Mouse (Mus musculus) spleen, adult 2 months (tissue): ENCODE results near the gene Polr2e. TPM values are rescaled to one million over a fixed set of nuclear protein-coding genes. Genes with fewer than 3 reads are reported as not detected.

Experiments
- DNase-seq, 2 experiments: peaks; one replicate each; pipeline versions ENCODE4 v3.0.0 to v3.0.0-alpha.2; 2012 to 2021; ENCODE audit warnings: low spot score in 2 of 2, low read depth in 1 of 2
- H3K27ac ChIP-seq: fragments of 200-500 bp; 2 replicates; pipeline ENCODE4 v1.5.1; 2012; ENCODE audit warnings: low read length, inconsistent platforms; ENCODE audit not compliant: insufficient read depth
- H3K27me3 ChIP-seq: fragments of 200-500 bp; 2 replicates; pipeline ENCODE4 v1.6.1; 2012; ENCODE audit warnings: mild to moderate bottlenecking, moderate library complexity, low read length, inconsistent platforms; ENCODE audit not compliant: control insufficient read depth, insufficient read depth
- H3K36me3 ChIP-seq: fragments of 200-500 bp; 2 replicates; pipeline ENCODE4 v1.6.1; 2012; ENCODE audit warnings: mild to moderate bottlenecking, low read length, inconsistent platforms; ENCODE audit not compliant: control insufficient read depth, insufficient read depth
- H3K4me1 ChIP-seq: fragments of 200-500 bp; 2 replicates; pipeline ENCODE4 v1.6.1; 2011; ENCODE audit warnings: inconsistent platforms; ENCODE audit not compliant: control insufficient read depth, insufficient read depth, insufficient read length
- H3K4me3 ChIP-seq: fragments of 200-500 bp; 2 replicates; pipeline ENCODE4 v1.5.1; 2011; ENCODE audit warnings: mild to moderate bottlenecking, inconsistent platforms; ENCODE audit not compliant: insufficient read depth, insufficient read length; ENCODE audit errors: extremely low read depth
- CTCF ChIP-seq: fragments of 200-500 bp; IDR thresholded peaks from 2 replicates; pipeline ENCODE4 v1.5.1; 2011; ENCODE audit warnings: mild to moderate bottlenecking, inconsistent platforms; ENCODE audit not compliant: insufficient read depth, insufficient read length, insufficient replicate concordance; ENCODE audit errors: extremely low read depth
- POLR2A ChIP-seq: fragments of 200-500 bp; IDR thresholded peaks from 2 replicates; pipeline ENCODE4 v1.6.1; 2011; ENCODE audit warnings: low read depth, low read length, inconsistent platforms
- WGBS: fragments of 180-500 bp; shearing (Covaris S2); methylation state at CpG from one replicate; pipeline ENCODE4 v1.1.7; 2018; 5-methylcytosine and 5-hydroxymethylcytosine counted together
- polyA plus RNA-seq: library from polyadenylated mRNA; depleted of rRNA; stranded (reverse); fragments of >200 nt; gene quantifications from 2 replicates; pipeline ENCODE4 v1.2.3, GENCODE M21; 2012

Gene Polr2e
- polyA plus RNA-seq, 1 experiment: 139 TPM

DNA sequence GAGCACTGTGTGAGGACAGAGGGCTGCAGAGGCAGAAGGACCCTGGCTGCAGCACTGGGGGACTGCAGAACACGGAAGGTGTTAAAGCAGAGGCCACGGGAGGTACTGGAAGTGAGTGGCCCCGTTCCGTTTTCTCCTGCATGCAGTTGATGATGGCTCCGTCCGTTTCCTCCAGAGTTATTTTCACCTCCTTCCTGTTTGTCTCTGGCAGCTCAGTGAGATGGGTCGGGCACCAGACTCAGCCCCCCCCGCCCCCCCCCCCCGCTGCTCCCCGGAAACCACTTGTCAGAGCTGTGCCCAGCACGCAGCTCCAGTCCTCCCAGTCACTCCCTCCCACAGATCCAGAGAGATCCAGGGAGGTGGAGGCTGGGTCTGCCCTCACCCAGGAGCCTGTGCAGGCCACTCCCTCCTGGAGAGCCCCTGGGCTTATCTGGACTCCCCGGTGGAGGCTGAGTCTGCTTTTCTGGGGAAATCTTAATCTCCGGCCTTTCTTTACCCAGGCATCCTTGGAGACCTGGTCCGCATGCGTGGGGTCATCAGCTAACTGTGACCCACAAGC lies 20.8 kb downstream of the Polr2e start:
- TF ChIP-seq CTCF (no peak), POLR2A (peak; percentile 53; the same call in 1 of the 2 replicates)
- Histone ChIP-seq H3K4me1 (peaks cover 35% of the 10 kb centered on the region), H3K36me3 (peaks cover 47% of the 10 kb centered on the region), H3K4me3 (peak overlapping the region; percentile 53), H3K27me3 (no peaks in the 10 kb centered on the region), H3K27ac (peak overlapping the region; percentile 92)
- WGBS: 11% methylated on average over 15 of the region's 15 CpGs
- peak in 1 of 2 experiments; percentile 74 for DNase-seq

DNA sequence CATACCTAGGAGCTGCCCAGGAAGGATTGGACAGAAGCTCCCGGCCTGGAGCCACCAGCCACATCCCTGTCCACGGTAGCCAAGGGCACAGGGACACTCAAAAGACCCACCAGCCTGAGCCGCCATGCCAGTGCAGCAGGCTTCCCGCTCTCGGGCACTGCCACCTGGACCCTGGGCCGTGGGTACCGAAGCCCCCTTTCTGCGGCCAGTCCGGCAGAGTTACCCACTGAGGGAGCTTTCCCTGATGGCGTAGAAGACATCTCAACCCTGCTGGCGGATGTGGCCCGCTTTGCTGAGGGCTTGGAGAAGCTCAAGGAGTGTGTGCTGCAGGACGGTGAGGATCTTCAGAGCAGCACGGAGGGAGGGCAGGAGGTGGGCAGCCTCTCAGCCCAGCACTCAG lies 21.8 kb downstream of the Polr2e start:
- no peaks in the 10 kb centered on the region for H3K27me3 ChIP-seq
- TF ChIP-seq CTCF (no peak), POLR2A (no peak)
- peaks cover 30% of the 10 kb centered on the region for H3K4me1 ChIP-seq
- 13% methylated on average over 14 of the region's 14 CpGs for WGBS
- H3K4me3 ChIP-seq: peak overlapping the region; percentile 76
- no peak for DNase-seq
- H3K27ac ChIP-seq: peak overlapping the region; percentile 100
- H3K36me3 ChIP-seq: peaks cover 45% of the 10 kb centered on the region

DNA sequence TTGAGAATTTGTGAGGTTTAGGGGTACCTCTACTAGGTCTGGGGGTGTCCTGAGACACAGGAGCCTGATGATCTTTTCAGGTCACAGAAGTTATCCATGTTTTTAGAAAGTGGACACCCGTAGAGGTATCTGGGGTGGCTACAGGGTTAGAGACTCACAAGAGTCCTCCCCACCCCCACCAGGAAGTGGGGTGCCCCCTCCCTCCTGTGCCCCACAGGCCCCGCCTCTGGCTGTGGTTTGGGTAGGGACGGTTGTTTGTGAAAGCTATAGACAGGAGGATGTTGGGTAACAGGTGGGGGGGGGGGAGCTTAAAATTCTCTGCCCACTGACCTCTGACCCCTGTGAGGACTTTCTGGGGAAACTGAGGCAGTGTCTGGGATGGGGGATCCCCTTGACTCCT lies 22.2 kb downstream of the Polr2e start:
- H3K4me1 ChIP-seq: peaks cover 29% of the 10 kb centered on the region
- no peaks in the 10 kb centered on the region for H3K27me3 ChIP-seq
- peaks cover 42% of the 10 kb centered on the region for H3K36me3 ChIP-seq
- WGBS: 6% methylated on average over 3 of the region's 3 CpGs
- no peak; the same call in 1 of the 2 replicates for TF ChIP-seq POLR2A
- no peak for TF ChIP-seq CTCF
- peak overlapping the region; percentile 100 for H3K27ac ChIP-seq
- H3K4me3 ChIP-seq: peak overlapping the region; percentile 76
- DNase-seq: peak; percentile 81 to 94

DNA sequence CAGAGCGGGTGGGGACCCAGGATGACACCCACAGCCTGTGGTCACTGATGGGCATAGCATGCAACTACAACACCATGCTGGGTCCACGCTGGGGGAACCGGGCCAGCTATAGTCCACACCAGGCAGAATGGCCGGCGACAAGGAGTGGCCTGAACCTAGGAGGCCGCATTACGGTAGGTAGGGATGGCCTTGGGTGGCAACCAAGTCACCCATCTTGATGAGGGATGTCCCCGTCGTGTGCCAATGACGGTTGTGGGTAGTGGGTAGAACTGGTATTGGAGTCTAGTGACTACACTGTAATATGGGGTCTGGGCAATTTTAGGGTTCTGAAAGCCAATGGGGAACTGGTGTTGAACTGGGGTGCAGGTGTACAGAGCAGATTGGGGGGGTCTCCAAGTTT lies 22.7 kb downstream of the Polr2e start:
- peaks cover 24% of the 10 kb centered on the region for H3K4me1 ChIP-seq
- DNase-seq: no peak
- no peaks in the 10 kb centered on the region for H3K27me3 ChIP-seq
- H3K4me3 ChIP-seq: peak overlapping the region; percentile 76
- no peak for TF ChIP-seq CTCF
- no peak for TF ChIP-seq POLR2A
- WGBS: 5% methylated on average over 10 of the region's 10 CpGs
- H3K36me3 ChIP-seq: peaks cover 38% of the 10 kb centered on the region
- H3K27ac ChIP-seq: peak overlapping the region; percentile 92

DNA sequence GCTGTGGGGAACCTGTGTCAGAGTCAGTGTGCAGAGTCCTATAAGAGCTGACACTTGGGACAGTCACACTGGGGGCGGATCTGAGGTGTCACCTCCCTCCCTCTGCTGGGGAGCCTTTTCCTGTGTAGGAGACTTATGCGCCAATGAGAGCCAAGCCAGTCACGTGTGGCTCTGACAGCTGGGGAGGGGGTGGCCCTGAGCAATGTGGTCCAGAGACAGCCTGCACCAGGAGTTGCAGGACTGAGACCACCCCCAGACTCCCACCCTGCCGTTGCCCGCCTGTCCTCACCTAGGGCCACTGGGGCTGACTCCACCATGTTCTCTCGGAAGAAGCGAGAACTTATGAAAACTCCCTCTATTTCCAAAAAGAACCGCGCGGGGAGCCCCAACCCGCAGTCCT lies 23.1 kb downstream of the Polr2e start, which contains the start of gene Arhgap45:
Arhgap45 (plus strand) TSS at position 143 of the 400 bp plus-strand sequence.
- peak; percentile 82 for TF ChIP-seq POLR2A
- no peak for TF ChIP-seq CTCF
- H3K4me1 ChIP-seq: peaks cover 21% of the 10 kb centered on the region
- peaks cover 36% of the 10 kb centered on the region for H3K36me3 ChIP-seq
- H3K4me3 ChIP-seq: peak within 1 kb of the TSS; percentile 76
- H3K27me3 ChIP-seq: no peaks in the 10 kb centered on the region
- peak; percentile 79 to 88 for DNase-seq
- H3K27ac ChIP-seq: peak within 1 kb of the TSS; percentile 100
- 11% methylated on average over 11 of the region's 11 CpGs for WGBS

DNA sequence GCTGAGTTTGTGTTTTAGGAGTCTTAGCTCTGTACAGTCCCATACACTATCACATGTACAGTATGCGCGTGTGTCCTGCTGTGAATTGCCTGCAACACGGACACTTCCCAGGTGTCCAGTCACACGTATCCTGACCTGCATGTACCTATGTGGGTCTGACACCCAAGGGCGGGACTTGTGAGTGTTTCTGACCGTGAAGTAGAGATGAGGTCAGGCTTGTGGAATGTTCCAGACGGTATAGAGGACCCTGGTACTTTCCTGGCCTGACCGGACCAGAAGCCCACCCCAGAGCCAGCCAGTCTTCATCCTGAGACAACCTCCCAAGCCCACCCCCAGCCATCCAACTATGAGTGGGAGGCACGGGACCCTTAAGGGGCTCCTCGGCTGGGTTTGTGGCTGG lies 24.0 kb downstream of the Polr2e start:
- WGBS: 90% methylated on average over 10 of the region's 10 CpGs
- Histone ChIP-seq H3K4me1 (peaks cover 14% of the 10 kb centered on the region), H3K27ac (peak overlapping the region; percentile 70; the same call in 1 of the 2 replicates), H3K4me3 (no peak overlapping the region), H3K27me3 (no peaks in the 10 kb centered on the region), H3K36me3 (peaks cover 31% of the 10 kb centered on the region)
- TF ChIP-seq CTCF: no peak
- DNase-seq: no peak
